Mouse (Mus musculus) C2C12 (cell line): Measurements from ENCODE around the gene Kirrel3.

ENCODE experiments used
- CEBPB ChIP-seq: IDR thresholded peaks from one replicate; pipeline ENCODE4 v1.6.1; 2011; ENCODE audit warnings: low read depth, mild to moderate bottlenecking, control low read depth, moderate library complexity
- CTCF ChIP-seq: IDR thresholded peaks from one replicate; pipeline ENCODE4 v1.5.1; 2011; ENCODE audit not compliant: control insufficient read depth, insufficient read depth, insufficient read length
- FOSL1 ChIP-seq: IDR thresholded peaks from one replicate; pipeline ENCODE4 v1.8.0; 2011; ENCODE audit warnings: mild to moderate bottlenecking, low read length; ENCODE audit not compliant: poor library complexity, insufficient read depth, severe bottlenecking
- MAX ChIP-seq: IDR thresholded peaks from one replicate; pipeline ENCODE4 v1.6.1; 2011; ENCODE audit warnings: mild to moderate bottlenecking, control low read depth
- MYOD1 ChIP-seq: IDR thresholded peaks from one replicate; pipeline ENCODE4 v1.6.1; 2011; ENCODE audit warnings: low read depth; ENCODE audit not compliant: control insufficient read depth, insufficient read length
- MYOG ChIP-seq: IDR thresholded peaks from one replicate; pipeline ENCODE4 v1.6.1; 2011; ENCODE audit not compliant: control insufficient read depth, insufficient read length; ENCODE audit errors: extremely low read depth
- USF1 ChIP-seq: IDR thresholded peaks from one replicate; pipeline ENCODE4 v1.6.1; 2011; ENCODE audit warnings: low read depth, mild to moderate bottlenecking, control low read depth, moderate library complexity

- TF ChIP-seq CTCF: no peak
- no peak for TF ChIP-seq MYOD1
- no peak for TF ChIP-seq MAX
- TF ChIP-seq FOSL1: no peak
- TF ChIP-seq USF1: no peak
- no peak for TF ChIP-seq CEBPB
- no peak for TF ChIP-seq MYOG
Measured at GRCm38 (mm10) chr9:34964172-34965040, 478.7 kb downstream of the Kirrel3 start.
